Mouse (Mus musculus) stomach, embryonic 15.5 days (tissue): ENCODE data around the gene Galc. TPM values are rescaled to one million over a fixed set of nuclear protein-coding genes. Genes with fewer than 3 reads are reported as not detected.

Experiments
- ATAC-seq: fragments of 200-750 bp; cut with Nextera tagmentation; 2 replicates; pipeline ENCODE4 v1.8.0; 2017; ENCODE audit warnings: low read depth, moderate number of reproducible peaks, moderate TSS enrichment; ENCODE audit not compliant: insufficient read depth, low FRiP score
- H3K27ac ChIP-seq: fragments of 300-500 bp; sonication (generic); 2 replicates; pipeline ENCODE4 v1.5.1; 2015; ENCODE audit warnings: mild to moderate bottlenecking, inconsistent platforms
- H3K27me3 ChIP-seq: fragments of 300-500 bp; sonication (generic); replicated peaks from 2 replicates; pipeline ENCODE4 v1.6.1; 2015; ENCODE audit warnings: inconsistent platforms
- H3K36me3 ChIP-seq: fragments of 300-500 bp; sonication (generic); 2 replicates; pipeline ENCODE4 v1.6.1; 2015; ENCODE audit warnings: inconsistent platforms
- H3K4me1 ChIP-seq: fragments of 300-500 bp; sonication (generic); 2 replicates; pipeline ENCODE4 v1.6.1; 2015; ENCODE audit warnings: inconsistent platforms
- H3K4me2 ChIP-seq: fragments of 300-500 bp; sonication (generic); 2 replicates; pipeline ENCODE4 v1.6.1; 2015; ENCODE audit warnings: mild to moderate bottlenecking, inconsistent platforms
- H3K4me3 ChIP-seq: fragments of 300-500 bp; sonication (generic); replicated peaks from 2 replicates; pipeline ENCODE4 v1.5.1; 2015; ENCODE audit warnings: inconsistent platforms
- H3K9ac ChIP-seq: fragments of 300-500 bp; sonication (generic); 2 replicates; pipeline ENCODE4 v1.6.1; 2015; ENCODE audit warnings: inconsistent platforms
- H3K9me3 ChIP-seq: fragments of 300-500 bp; sonication (generic); 2 replicates; pipeline ENCODE4 v1.6.1; 2016; ENCODE audit warnings: inconsistent platforms
- WGBS: fragments of 180-500 bp; shearing (Covaris S2); methylation state at CpG from one replicate; pipeline ENCODE4 v1.1.7; 2015; 5-methylcytosine and 5-hydroxymethylcytosine counted together
- polyA plus RNA-seq: library from polyadenylated mRNA; unstranded; fragments of >200 nt; fragmentation: Nextera tagmentation; extraction: Ambion mirVana; gene quantifications from 2 replicates; pipeline ENCODE4 v1.2.1, GENCODE M21; 2015

Gene Galc
- polyA plus RNA-seq, 1 experiment from 2014 or later = 6.9 TPM

DNA sequence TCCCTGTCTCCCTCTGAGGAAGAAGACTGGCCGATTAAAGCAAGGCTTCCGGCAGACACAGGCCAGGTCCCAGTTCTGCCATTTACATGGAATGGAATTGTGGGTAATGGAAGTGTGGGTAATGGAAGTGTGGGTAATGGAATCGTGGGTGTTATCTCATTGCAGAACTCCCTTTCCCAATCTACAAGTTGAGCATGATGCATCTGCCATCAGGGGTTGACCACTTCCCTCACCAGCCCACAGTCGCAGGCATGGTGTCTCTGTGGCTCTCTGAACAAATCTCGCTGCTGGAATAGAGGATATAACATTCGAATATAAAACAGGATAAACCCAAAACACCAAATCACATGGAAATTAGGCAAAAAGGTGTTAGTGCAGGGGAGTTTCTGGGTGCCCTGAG is 48.8 kb downstream of the Galc start:
- 89% methylated on average over 6 of the region's 6 CpGs for WGBS
- no peak for ATAC-seq
- H3K27ac ChIP-seq = no peak overlapping the region
- H3K36me3 ChIP-seq = no peaks in the 10 kb centered on the region; the same call in 1 of the 2 replicates
- H3K9ac ChIP-seq = no peak overlapping the region
- H3K4me1 ChIP-seq = no peaks in the 10 kb centered on the region
- no peaks in the 10 kb centered on the region for H3K9me3 ChIP-seq
- H3K4me2 ChIP-seq = no peak overlapping the region
- H3K4me3 ChIP-seq = no peak overlapping the region
- H3K27me3 ChIP-seq = no peaks in the 10 kb centered on the region

DNA sequence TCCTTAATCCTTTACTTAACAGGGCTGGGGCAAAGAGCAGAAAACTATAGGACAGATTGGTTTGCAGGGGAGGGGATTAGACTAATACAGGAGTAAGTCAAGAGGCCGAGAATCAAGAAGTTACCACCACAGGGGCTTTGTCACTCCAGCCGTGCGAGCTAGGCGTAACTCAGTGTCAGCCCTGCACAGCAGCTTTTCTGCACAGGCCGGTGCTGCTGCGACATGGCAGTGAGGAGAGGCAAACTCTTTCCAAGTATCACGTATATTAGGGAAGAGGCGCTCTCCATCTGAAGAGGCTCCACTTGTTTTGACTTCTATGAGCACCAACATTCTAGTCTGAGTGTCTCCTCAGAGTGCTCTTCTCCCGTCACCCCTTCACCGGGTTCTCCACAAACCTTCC is 51.2 kb downstream of the Galc start:
- Histone ChIP-seq H3K4me2 (no peak overlapping the region), H3K27ac (no peak overlapping the region), H3K9ac (no peak overlapping the region), H3K36me3 (no peaks in the 10 kb centered on the region; the same call in 1 of the 2 replicates), H3K9me3 (no peaks in the 10 kb centered on the region), H3K4me3 (no peak overlapping the region), H3K4me1 (no peaks in the 10 kb centered on the region), H3K27me3 (no peaks in the 10 kb centered on the region)
- WGBS = 81% methylated on average over 10 of the region's 10 CpGs
- ATAC-seq = no peak

DNA sequence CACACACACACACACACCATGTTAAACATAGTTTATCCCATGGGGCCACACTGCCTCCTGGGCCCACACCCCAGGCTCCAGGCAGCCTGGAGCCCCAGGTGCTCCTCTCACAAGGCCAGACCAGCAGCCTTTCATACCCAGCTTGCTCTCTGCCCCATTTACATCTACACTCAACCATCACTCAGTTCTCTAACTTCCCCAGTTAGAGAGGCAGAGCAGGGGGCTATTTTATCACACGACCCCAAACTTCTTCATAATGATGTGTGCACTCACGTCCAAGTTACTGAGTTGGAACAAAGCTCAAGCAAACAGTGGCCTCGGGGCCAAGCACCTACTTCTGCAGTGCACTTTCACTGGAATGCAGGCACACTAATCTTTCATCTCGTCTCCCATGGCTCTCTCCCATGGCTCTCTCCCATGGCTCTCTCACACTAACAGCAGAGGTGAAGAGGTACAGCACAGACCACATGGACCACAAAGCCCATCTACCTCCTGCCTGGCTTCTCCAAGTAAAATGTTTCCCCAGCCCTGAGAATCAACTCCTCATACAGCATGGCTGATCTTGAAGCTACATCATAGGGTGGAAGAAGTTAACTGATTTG is 53.7 kb downstream of the Galc start:
- WGBS = 63% methylated on average over 4 of the region's 4 CpGs
- Histone ChIP-seq H3K27ac (no peak overlapping the region), H3K4me2 (no peak overlapping the region), H3K4me1 (no peaks in the 10 kb centered on the region), H3K36me3 (no peaks in the 10 kb centered on the region; the same call in 1 of the 2 replicates), H3K9ac (no peak overlapping the region), H3K4me3 (no peak overlapping the region), H3K9me3 (no peaks in the 10 kb centered on the region), H3K27me3 (no peaks in the 10 kb centered on the region)
- ATAC-seq = no peak

DNA sequence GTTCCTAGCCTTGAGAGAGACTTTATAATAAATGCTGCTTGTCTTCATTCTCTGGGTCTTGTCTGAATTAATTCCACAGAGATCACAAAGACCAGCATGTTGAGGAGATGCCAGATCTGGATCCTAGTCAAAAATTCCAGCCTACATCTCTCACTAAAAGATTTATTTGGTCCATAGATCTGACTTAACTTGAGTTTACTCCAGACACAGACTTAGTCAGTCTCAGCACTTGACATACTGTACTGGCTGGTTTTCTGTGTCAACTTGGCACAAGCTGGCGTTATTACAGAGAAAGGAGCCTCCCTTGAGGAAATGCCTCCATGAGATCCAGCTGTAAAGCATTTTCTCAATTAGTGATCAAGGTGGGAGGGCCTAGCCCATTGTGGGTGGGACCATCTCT is 61.9 kb downstream of the Galc start:
- Histone ChIP-seq H3K4me1 (no peaks in the 10 kb centered on the region), H3K9ac (no peak overlapping the region), H3K4me2 (no peak overlapping the region), H3K36me3 (no peaks in the 10 kb centered on the region), H3K27me3 (no peaks in the 10 kb centered on the region), H3K9me3 (no peaks in the 10 kb centered on the region), H3K4me3 (no peak overlapping the region), H3K27ac (no peak overlapping the region)
- 51% methylated on average over 1 of the region's 1 CpGs for WGBS
- no peak for ATAC-seq

DNA sequence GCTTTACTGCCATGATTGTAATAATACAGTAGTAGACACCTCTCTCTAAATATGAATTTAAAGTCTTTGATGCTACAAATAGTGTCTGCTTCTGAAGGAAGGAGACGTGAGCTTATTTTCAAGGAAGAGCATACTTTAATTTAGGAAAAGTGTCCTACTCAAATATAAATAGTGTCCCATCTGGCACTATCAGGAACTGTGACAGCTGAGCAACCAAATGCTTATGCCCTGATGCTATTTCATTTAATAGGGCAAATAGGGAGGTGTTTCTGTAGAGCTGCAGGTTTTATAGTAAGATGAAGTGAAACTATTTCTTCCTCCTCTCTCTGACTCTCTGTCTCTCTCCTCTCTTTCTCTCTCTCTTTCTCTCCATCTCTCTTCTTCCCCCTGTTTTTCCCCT is 69.1 kb downstream of the Galc start:
- H3K4me3 ChIP-seq = no peak overlapping the region
- WGBS = 79% methylated on average over 1 of the region's 1 CpGs
- H3K4me1 ChIP-seq = no peaks in the 10 kb centered on the region
- no peaks in the 10 kb centered on the region for H3K36me3 ChIP-seq
- H3K4me2 ChIP-seq = no peak overlapping the region
- ATAC-seq = no peak
- no peak overlapping the region for H3K9ac ChIP-seq
- H3K27me3 ChIP-seq = no peaks in the 10 kb centered on the region
- no peaks in the 10 kb centered on the region for H3K9me3 ChIP-seq
- H3K27ac ChIP-seq = no peak overlapping the region

DNA sequence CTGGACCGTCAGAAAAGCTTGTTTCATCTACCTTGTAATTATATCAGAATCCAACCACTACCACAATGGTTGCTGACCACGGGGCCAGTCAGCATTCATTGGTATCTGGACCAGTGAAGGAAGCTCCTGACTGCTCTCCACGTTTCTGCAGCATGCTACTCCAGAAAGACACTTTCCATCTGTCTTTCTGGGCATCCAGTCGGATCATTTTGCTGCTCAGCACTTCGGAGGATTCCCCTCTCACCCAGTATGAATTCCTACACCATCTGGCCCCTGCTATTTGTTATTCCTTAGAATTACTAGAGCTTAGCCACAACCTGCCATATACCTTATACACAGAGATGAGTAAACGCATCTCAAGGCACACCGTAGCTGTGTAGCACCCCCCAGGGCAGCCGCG is 70.2 kb downstream of the Galc start:
- Histone ChIP-seq H3K36me3 (no peaks in the 10 kb centered on the region), H3K9me3 (no peaks in the 10 kb centered on the region), H3K4me2 (no peak overlapping the region), H3K4me1 (no peaks in the 10 kb centered on the region), H3K27me3 (no peaks in the 10 kb centered on the region), H3K9ac (no peak overlapping the region), H3K4me3 (no peak overlapping the region), H3K27ac (no peak overlapping the region)
- ATAC-seq = no peak
- 68% methylated on average over 9 of the region's 9 CpGs for WGBS

DNA sequence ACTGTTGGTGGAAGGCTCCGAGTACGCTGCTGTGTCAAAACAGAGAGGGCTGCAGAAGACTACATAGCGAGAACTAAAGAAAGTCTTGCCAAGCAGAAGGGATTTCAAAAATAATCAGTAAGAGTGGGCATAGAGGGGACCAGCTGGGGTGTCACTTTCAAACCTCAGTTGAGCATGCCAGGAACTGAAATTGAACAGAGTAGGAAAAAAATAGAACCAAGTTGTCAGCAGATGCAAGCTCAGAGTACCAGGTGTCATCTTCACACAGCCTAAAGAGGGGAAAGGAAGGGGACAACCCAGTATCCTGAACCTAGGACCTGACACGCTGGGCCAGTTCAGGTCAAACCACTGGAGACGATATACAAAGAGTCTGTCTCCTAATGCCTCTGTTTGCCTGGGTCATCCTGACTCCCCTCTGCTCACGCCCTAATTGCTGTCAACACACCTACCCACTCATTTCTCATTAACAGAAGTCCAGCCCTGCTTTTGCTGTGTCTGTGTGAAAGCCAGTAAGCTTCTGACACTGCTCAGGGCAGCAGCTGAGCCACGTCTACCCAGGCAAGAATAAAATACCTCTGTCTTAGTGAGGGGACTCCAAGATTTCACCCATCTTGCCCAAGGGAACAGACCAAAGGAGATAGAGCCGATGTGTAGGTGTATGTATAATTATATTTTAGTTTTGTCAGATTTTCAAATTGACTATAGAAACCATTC is 71.9 kb downstream of the Galc start:
- no peak overlapping the region for H3K4me3 ChIP-seq

DNA sequence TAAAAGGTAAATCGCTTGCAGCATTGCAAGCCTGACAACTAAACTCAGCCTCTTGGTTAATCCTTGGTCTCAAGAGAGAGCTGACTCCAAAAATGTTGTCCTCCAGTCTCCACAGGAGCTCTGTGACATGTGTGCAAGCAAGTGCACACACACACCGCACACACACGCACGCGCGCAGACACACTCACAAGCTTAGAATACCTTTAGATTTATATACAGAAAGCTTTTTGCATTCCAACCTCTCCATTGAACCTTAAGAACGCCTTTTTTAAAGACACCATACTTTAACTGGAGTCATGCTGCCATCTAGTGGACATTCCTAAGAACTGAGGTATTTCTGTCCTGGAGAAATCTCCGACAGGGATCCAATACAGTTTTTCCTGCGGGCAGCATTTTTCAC is 77.5 kb downstream of the Galc start:
- no peak for ATAC-seq
- H3K4me3 ChIP-seq = no peak overlapping the region
- 10% methylated on average over 9 of the region's 9 CpGs for WGBS
- H3K27ac ChIP-seq = no peak overlapping the region
- no peaks in the 10 kb centered on the region for H3K4me1 ChIP-seq
- 0 out of 2 replicates have a peak overlapping the region, but pooled peaks have one; percentile 2 for H3K4me2 ChIP-seq
- H3K9me3 ChIP-seq = no peaks in the 10 kb centered on the region
- H3K9ac ChIP-seq = no peak overlapping the region
- no peaks in the 10 kb centered on the region for H3K36me3 ChIP-seq
- no peaks in the 10 kb centered on the region; the same call in 1 of the 2 replicates for H3K27me3 ChIP-seq

More for the DNA sequence above, 71.9 kb downstream of the Galc start:
- H3K9ac ChIP-seq = no peak overlapping the region
- H3K4me1 ChIP-seq = no peaks in the 10 kb centered on the region
- ATAC-seq = no peak
- no peak overlapping the region for H3K4me2 ChIP-seq
- H3K27me3 ChIP-seq = no peaks in the 10 kb centered on the region; the same call in 1 of the 2 replicates
- no peak overlapping the region for H3K27ac ChIP-seq
- H3K9me3 ChIP-seq = no peaks in the 10 kb centered on the region
- H3K36me3 ChIP-seq = no peaks in the 10 kb centered on the region
- WGBS = 62% methylated on average over 8 of the region's 8 CpGs

DNA sequence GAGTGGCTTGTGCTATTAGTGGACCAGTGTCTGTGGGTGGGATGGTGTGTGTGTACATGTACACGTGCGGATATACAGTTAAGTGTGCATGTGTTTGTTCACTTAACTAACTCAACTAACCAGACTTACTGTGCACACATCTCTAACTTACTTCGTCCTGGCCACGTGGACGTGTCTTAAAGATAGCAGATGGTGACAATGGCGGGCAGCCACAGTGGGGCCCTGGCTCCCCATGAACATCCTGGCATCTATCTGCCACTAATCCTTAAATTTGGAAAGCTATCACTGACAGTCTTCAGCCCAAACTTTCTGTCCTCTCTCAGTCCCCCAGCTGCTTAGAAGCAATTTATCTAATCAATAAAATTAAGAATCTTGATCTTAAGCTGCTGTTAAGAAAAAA is 78.5 kb downstream of the Galc start:
- Histone ChIP-seq H3K9me3 (no peaks in the 10 kb centered on the region), H3K4me3 (no peak overlapping the region), H3K9ac (no peak overlapping the region), H3K36me3 (no peaks in the 10 kb centered on the region), H3K4me2 (no peak overlapping the region), H3K27ac (no peak overlapping the region), H3K27me3 (no peaks in the 10 kb centered on the region; the same call in 1 of the 2 replicates), H3K4me1 (no peaks in the 10 kb centered on the region)
- no peak for ATAC-seq
- 81% methylated on average over 6 of the region's 6 CpGs for WGBS

DNA sequence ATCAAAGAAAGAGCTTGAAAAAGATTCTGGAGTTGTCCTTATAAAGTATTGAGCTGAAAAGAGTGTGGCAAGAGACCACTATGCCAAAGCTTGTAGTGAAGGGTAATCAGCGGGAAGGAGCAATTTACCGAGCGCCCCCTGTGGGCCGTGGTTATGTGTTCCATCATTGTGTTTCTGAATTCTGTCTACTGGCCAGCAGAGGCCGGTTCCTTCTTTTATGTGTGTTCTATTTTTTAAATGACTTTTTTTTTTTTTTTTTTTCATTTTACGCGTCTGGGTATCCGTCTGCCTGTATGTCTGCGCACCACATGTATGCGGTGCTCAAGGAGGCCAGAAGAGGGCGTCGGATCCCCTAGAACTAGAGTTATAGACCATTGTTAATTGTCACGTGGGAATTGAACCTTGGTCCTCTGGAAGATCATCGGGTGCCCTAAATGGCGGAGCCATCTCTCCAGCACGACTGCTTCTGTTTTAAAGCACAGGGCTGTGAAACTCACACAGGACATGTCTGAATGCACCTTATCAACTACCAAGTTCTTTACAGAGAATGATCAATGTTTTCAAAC is 78.9 kb downstream of the Galc start:
- ATAC-seq = no peak
- Histone ChIP-seq H3K27ac (no peak overlapping the region), H3K36me3 (no peaks in the 10 kb centered on the region), H3K27me3 (no peaks in the 10 kb centered on the region; the same call in 1 of the 2 replicates), H3K9ac (no peak overlapping the region), H3K4me2 (no peak overlapping the region), H3K4me3 (no peak overlapping the region), H3K9me3 (no peaks in the 10 kb centered on the region), H3K4me1 (no peaks in the 10 kb centered on the region)
- 94% methylated on average over 16 of the region's 16 CpGs for WGBS

DNA sequence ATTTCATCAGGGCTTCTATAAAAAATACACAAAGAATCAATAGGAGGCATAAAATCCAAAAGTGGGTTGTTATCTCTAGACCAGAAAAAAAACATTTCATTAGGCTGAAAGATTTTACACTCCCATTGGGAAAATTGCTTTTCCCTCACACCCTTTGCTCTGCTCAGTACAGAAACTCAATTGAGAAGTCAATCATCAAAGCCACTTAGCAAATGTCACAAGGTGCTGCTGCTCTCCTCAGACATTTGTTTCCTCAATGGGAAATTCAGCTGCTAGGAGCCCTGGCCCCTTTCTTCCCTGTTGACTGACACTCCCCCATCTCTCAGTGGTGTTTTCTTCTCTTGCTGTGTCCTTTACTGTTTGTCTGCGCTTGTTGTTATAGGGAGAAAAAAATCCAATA is 79.8 kb downstream of the Galc start:
- Histone ChIP-seq H3K4me2 (no peak overlapping the region), H3K4me3 (no peak overlapping the region), H3K9ac (no peak overlapping the region), H3K27me3 (no peaks in the 10 kb centered on the region; the same call in 1 of the 2 replicates), H3K27ac (no peak overlapping the region), H3K36me3 (no peaks in the 10 kb centered on the region), H3K9me3 (no peaks in the 10 kb centered on the region), H3K4me1 (no peaks in the 10 kb centered on the region)
- ATAC-seq = no peak
- WGBS = 73% methylated on average over 1 of the region's 1 CpGs

DNA sequence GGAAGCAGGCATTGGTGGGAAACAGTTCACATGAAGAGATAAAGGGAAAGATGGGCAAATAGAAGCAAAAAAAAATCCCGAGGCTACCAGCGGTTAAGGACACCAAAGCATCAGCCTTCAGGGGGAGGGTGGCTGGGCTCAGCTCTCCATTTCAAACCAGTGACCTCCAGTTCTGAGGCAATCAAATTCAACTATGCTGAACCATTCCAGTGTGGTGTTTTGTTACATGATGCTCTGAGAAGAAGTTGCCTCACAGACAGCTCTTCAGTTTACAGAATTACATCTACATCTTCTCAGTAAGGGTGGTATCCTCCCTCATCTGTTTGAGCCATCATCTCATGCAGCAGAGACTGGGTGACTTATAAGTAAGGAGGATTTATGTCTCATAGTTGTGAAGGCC is 82.6 kb downstream of the Galc start:
- no peak overlapping the region for H3K9ac ChIP-seq
- ATAC-seq = no peak
- WGBS = 92% methylated on average over 2 of the region's 2 CpGs
- no peaks in the 10 kb centered on the region for H3K4me1 ChIP-seq
- no peak overlapping the region for H3K4me3 ChIP-seq
- no peaks in the 10 kb centered on the region for H3K9me3 ChIP-seq
- H3K36me3 ChIP-seq = no peaks in the 10 kb centered on the region
- H3K27ac ChIP-seq = no peak overlapping the region
- H3K4me2 ChIP-seq = no peak overlapping the region
- H3K27me3 ChIP-seq = no peaks in the 10 kb centered on the region
